Mouse (Mus musculus): Measurements from ENCODE around the gene Pcdh17.

- TF ChIP-seq GATA1 (IDR thresholded peaks at IDR 0.05; ENCODE audit: low read length) (no peak), TAL1 (IDR thresholded peaks at IDR 0.05; ENCODE audit: low read length) (no peak)
Observed at GRCm38 (mm10) chr14:84454074-84454845, 10.9 kb downstream of the Pcdh17 start.

All from erythroblast, embryonic 14.5 days (primary cell).